In the genomic region with DNA sequence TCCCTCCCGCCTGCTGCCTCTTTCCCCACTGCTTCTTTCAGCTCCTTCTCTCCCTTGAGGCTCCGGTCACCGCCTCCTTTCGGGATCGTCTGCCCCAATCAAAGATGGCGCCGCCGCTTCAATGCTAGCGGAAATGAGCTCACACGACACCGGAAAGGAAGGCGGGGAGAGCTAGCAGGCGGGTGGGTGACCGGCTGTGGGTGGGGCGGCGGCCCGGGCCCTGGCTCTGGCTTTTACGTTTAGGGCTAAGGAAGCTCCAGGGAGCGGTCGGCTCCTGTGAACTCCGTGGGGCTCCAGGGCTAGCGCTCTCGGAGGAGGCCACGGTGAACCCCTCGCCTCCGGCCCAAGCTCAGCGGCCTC, we compare ENCODE assay signal across 8 mouse cellular contexts. TPM values are rescaled to one million over a fixed set of nuclear protein-coding genes. Genes with fewer than 3 reads are reported as not detected.
DNase-seq lines count a peak whose midpoint lies in the region; ATAC-seq and TF ChIP-seq lines count a peak whose summit lies in the region.

Osbpl11 (plus strand) TSS at position 171 of the 360 bp plus-strand sequence.

- peaks cover 11% of the 10 kb centered on the region for H3K4me1 ChIP-seq in embryonic facial prominence, embryonic 14.5 days (ENCODE audit: control insufficient read depth, insufficient read depth, low read length)
- H3K4me1 ChIP-seq in limb, embryonic 14.5 days (ENCODE audit: control insufficient read depth, insufficient read depth, low read length) = peaks cover 17% of the 10 kb centered on the region
- peaks cover 8% of the 10 kb centered on the region for H3K4me1 ChIP-seq in midbrain, postnatal 0 days (ENCODE audit: insufficient read depth, low read length)

- peak; percentile 97 for ATAC-seq in embryonic facial prominence, embryonic 14.5 days (ENCODE audit: low read depth)
- peak; percentile 94 for ATAC-seq in limb, embryonic 14.5 days (ENCODE audit: low FRiP score, low read depth)
- ATAC-seq in midbrain, postnatal 0 days (ENCODE audit: low FRiP score) = peak; percentile 94

- H3K9me3 ChIP-seq in embryonic facial prominence, embryonic 14.5 days (ENCODE audit: control insufficient read depth, low read length) = no peaks in the 10 kb centered on the region
- H3K9me3 ChIP-seq in limb, embryonic 14.5 days (ENCODE audit: control insufficient read depth, low read length) = no peaks in the 10 kb centered on the region
- H3K9me3 ChIP-seq in midbrain, postnatal 0 days (ENCODE audit: low read length) = no peaks in the 10 kb centered on the region

- H3K4me2 ChIP-seq in embryonic facial prominence, embryonic 14.5 days (ENCODE audit: low read depth, low read length) = peak within 1 kb of the TSS; percentile 93
- H3K4me2 ChIP-seq in limb, embryonic 14.5 days (replicated peaks; ENCODE audit: low read depth, low read length, severe bottlenecking) = peak within 1 kb of the TSS; percentile 83
- H3K4me2 ChIP-seq in midbrain, postnatal 0 days (ENCODE audit: low read depth, low read length, poor library complexity, severe bottlenecking) = peak within 1 kb of the TSS; percentile 96

- TF ChIP-seq POLR2A in limb, embryonic 14.5 days (IDR thresholded peaks at IDR 0.05; ENCODE audit: borderline replicate concordance, extremely low read depth, insufficient read depth, insufficient read length) = peak; percentile 74; the same call in 1 of the 2 replicates

- 0% methylated on average over 18 of the region's 27 CpGs for WGBS in embryonic facial prominence, embryonic 14.5 days
- under 1% methylated on average over 27 of the region's 27 CpGs for WGBS in limb, embryonic 14.5 days
- WGBS in midbrain, postnatal 0 days = under 1% methylated on average over 26 of the region's 27 CpGs

- H3K36me3 ChIP-seq in embryonic facial prominence, embryonic 14.5 days (ENCODE audit: control insufficient read depth, insufficient read depth, low read length) = no peaks in the 10 kb centered on the region
- no peaks in the 10 kb centered on the region for H3K36me3 ChIP-seq in limb, embryonic 14.5 days (ENCODE audit: control insufficient read depth, insufficient read depth, low read length)
- no peaks in the 10 kb centered on the region for H3K36me3 ChIP-seq in midbrain, postnatal 0 days (ENCODE audit: insufficient read depth, low read length)

- peak within 1 kb of the TSS; percentile 98 for H3K9ac ChIP-seq in embryonic facial prominence, embryonic 14.5 days (ENCODE audit: low read depth, low read length)
- H3K9ac ChIP-seq in limb, embryonic 14.5 days (ENCODE audit: low read depth, low read length, severe bottlenecking) = peak within 1 kb of the TSS; percentile 85
- H3K9ac ChIP-seq in midbrain, postnatal 0 days (replicated peaks; ENCODE audit: low read length, poor library complexity, severe bottlenecking) = peak within 1 kb of the TSS; percentile 94

- DNase-seq in 3T3-L1 (ENCODE audit: low read depth, low spot score) = peak; percentile 99
- peak; percentile 95 for DNase-seq in adrenal gland, postnatal 4 days (ENCODE audit: low spot score in 2 of 2)
- DNase-seq in embryonic facial prominence, embryonic 14.5 days (ENCODE audit: low spot score) = peak; percentile 98
- peak; percentile 98 for DNase-seq in heart, adult 8-10 months (ENCODE audit: low spot score)
- DNase-seq in kidney, adult 9 months = peak; percentile 98
- DNase-seq in limb, embryonic 14.5 days (ENCODE audit: low spot score) = peak; percentile 97
- peak; percentile 98 for DNase-seq in midbrain, postnatal 0 days (ENCODE audit: low spot score)
- peak; percentile 90 to 94 for DNase-seq in spleen, postnatal 14 days (ENCODE audit: low spot score in 2 of 2)

- no peaks in the 10 kb centered on the region for H3K27me3 ChIP-seq in embryonic facial prominence, embryonic 14.5 days (replicated peaks; ENCODE audit: control insufficient read depth, insufficient read depth, low read length)
- no peaks in the 10 kb centered on the region for H3K27me3 ChIP-seq in limb, embryonic 14.5 days (ENCODE audit: control insufficient read depth, insufficient read depth, low read length)
- H3K27me3 ChIP-seq in midbrain, postnatal 0 days (ENCODE audit: insufficient read depth, low read length) = no peaks in the 10 kb centered on the region

- H3K4me3 ChIP-seq in embryonic facial prominence, embryonic 14.5 days (ENCODE audit: low read depth, low read length) = peak within 1 kb of the TSS; percentile 95
- peak within 1 kb of the TSS; percentile 69 for H3K4me3 ChIP-seq in limb, embryonic 14.5 days (replicated peaks; ENCODE audit: low read length)
- peak within 1 kb of the TSS; percentile 98 for H3K4me3 ChIP-seq in midbrain, postnatal 0 days (ENCODE audit: low read depth, low read length)

- TF ChIP-seq CTCF in midbrain, postnatal 0 days (IDR thresholded peaks at IDR 0.05) = no peak

- peak within 1 kb of the TSS; percentile 94 for H3K27ac ChIP-seq in embryonic facial prominence, embryonic 14.5 days (replicated peaks; ENCODE audit: low read depth, low read length)
- H3K27ac ChIP-seq in limb, embryonic 14.5 days (replicated peaks; ENCODE audit: low read depth, low read length) = peak within 1 kb of the TSS; percentile 73
- peak within 1 kb of the TSS; percentile 88 for H3K27ac ChIP-seq in midbrain, postnatal 0 days (ENCODE audit: low read depth, low read length)

RNA-seq across cellular contexts. Expression of gene Osbpl11, which starts in this region (rescaled TPM):
- 10 to 100 TPM; 33.8 to 34.5 TPM for total RNA-seq in adrenal gland, postnatal 4 days (2021)
- 18.7 and 19.1 TPM in 2 replicates for polyA plus RNA-seq in embryonic facial prominence, embryonic 14.5 days (2014; fragmentation: Nextera tagmentation; extraction: Ambion mirVana)
- 10 to 100 TPM; 16.1 to 21.6 (median 17.0) TPM for total RNA-seq in heart, adult 8-10 months (2022)
- 14.6 and 15.4 TPM in 2 replicates for polyA plus RNA-seq in limb, embryonic 14.5 days (2012; rRNA removed)
- 20.6 and 23.8 TPM in 2 replicates for polyA plus RNA-seq in limb, embryonic 14.5 days (2014; fragmentation: Nextera tagmentation; extraction: Ambion mirVana)
- total RNA-seq in midbrain, postnatal 0 days (2014; rRNA removed) = 25.1 TPM in 2 replicates
- polyA plus RNA-seq in midbrain, postnatal 0 days (2015; fragmentation: Nextera tagmentation; extraction: Ambion mirVana) = 11.7 and 12.0 TPM in 2 replicates

Comparison
In these comparisons a context has a peak if more than half of its experiments do, and no peak if none do; other contexts are left out.
1. Peak in every context shown above with its lines: DNase-seq, ATAC-seq, H3K4me3 ChIP-seq and H3K27ac ChIP-seq.